Mouse (Mus musculus) brown adipose tissue, adult 24 weeks (tissue): ENCODE results near the gene Fam193a. TPM values are rescaled to one million over a fixed set of nuclear protein-coding genes. Genes with fewer than 3 reads are reported as not detected.

Source experiments
- H3K27ac ChIP-seq: fragments of 200-500 bp; replicated peaks from 2 replicates; pipeline ENCODE4 v1.5.1; 2012; ENCODE audit warnings: low read depth, mild to moderate bottlenecking, low read length
- H3K4me1 ChIP-seq: fragments of 200-500 bp; 2 replicates; pipeline ENCODE4 v1.6.1; 2012; ENCODE audit warnings: low read length, mixed read lengths; ENCODE audit not compliant: control insufficient read depth, insufficient read depth, insufficient read length
- H3K4me3 ChIP-seq: fragments of 200-500 bp; 2 replicates; pipeline ENCODE4 v1.5.1; 2012; ENCODE audit warnings: low read depth, mild to moderate bottlenecking, low read length, moderate library complexity; ENCODE audit not compliant: insufficient read depth
- polyA plus RNA-seq: library from polyadenylated mRNA; stranded (reverse); fragments of >200 nt; gene quantifications from 2 replicates; pipeline ENCODE4 v1.2.4, GENCODE M21; 2012; ENCODE audit not compliant: missing spikeins, insufficient read depth, insufficient read length

Fam193a gene
- polyA plus RNA-seq = 7.2 and 9.1 TPM in 2 replicates

GRCm38 (mm10) chr5:34369341-34370021, at the start of gene Fam193a:
Gene Fam193a (plus strand): TSS chr5:34369933.
- Histone ChIP-seq H3K4me1 (peaks cover 11% of the 10 kb centered on the region; the same call in 1 of the 2 replicates), H3K4me3 (peak within 1 kb of the TSS; percentile 82)

GRCm38 (mm10) chr5:34321236-34321635, 48.5 kb upstream of the Fam193a start:
- H3K4me3 ChIP-seq = no peak overlapping the region
- no peaks in the 10 kb centered on the region; the same call in 1 of the 2 replicates for H3K4me1 ChIP-seq
- H3K27ac ChIP-seq = no peak overlapping the region

More at GRCm38 (mm10) chr5:34369341-34370021, at the start of gene Fam193a:
- H3K27ac ChIP-seq = peak within 1 kb of the TSS; percentile 96

GRCm38 (mm10) chr5:34325286-34325685, 44.4 kb upstream of the Fam193a start:
- H3K4me1 ChIP-seq = no peaks in the 10 kb centered on the region; the same call in 1 of the 2 replicates
- no peak overlapping the region for H3K4me3 ChIP-seq
- no peak overlapping the region for H3K27ac ChIP-seq

GRCm38 (mm10) chr5:34326249-34326691, 43.5 kb upstream of the Fam193a start:
- no peaks in the 10 kb centered on the region; the same call in 1 of the 2 replicates for H3K4me1 ChIP-seq
- H3K4me3 ChIP-seq = no peak overlapping the region
- no peak overlapping the region for H3K27ac ChIP-seq

GRCm38 (mm10) chr5:34326875-34327576, 42.7 kb upstream of the Fam193a start:
- no peak overlapping the region for H3K27ac ChIP-seq
- H3K4me1 ChIP-seq = no peaks in the 10 kb centered on the region; the same call in 1 of the 2 replicates
- H3K4me3 ChIP-seq = peak overlapping the region; percentile 45

GRCm38 (mm10) chr5:34330136-34330535, 39.6 kb upstream of the Fam193a start:
- Histone ChIP-seq H3K4me1 (no peaks in the 10 kb centered on the region; the same call in 1 of the 2 replicates), H3K27ac (no peak overlapping the region), H3K4me3 (no peak overlapping the region)

GRCm38 (mm10) chr5:34334081-34334480, 35.7 kb upstream of the Fam193a start:
- H3K4me1 ChIP-seq = peaks cover 5% of the 10 kb centered on the region
- H3K27ac ChIP-seq = no peak overlapping the region
- H3K4me3 ChIP-seq = no peak overlapping the region

GRCm38 (mm10) chr5:34335539-34336096, 34.1 kb upstream of the Fam193a start:
- peaks cover 8% of the 10 kb centered on the region for H3K4me1 ChIP-seq

GRCm38 (mm10) chr5:34336097-34336774, 33.5 kb upstream of the Fam193a start, which contains the start of gene Rnf4:
Gene Rnf4 (plus strand): TSS chr5:34336289.
- peak within 1 kb of the TSS; percentile 95 for H3K4me3 ChIP-seq
- peak within 1 kb of the TSS; percentile 98 for H3K27ac ChIP-seq
- peaks cover 8% of the 10 kb centered on the region for H3K4me1 ChIP-seq

More at GRCm38 (mm10) chr5:34335539-34336096, 34.1 kb upstream of the Fam193a start:
- Histone ChIP-seq H3K27ac (peak overlapping the region; percentile 98), H3K4me3 (peak overlapping the region; percentile 85)

GRCm38 (mm10) chr5:34336775-34337450, 32.8 kb upstream of the Fam193a start:
- Histone ChIP-seq H3K4me3 (peak overlapping the region; percentile 95), H3K4me1 (peaks cover 10% of the 10 kb centered on the region), H3K27ac (peak overlapping the region; percentile 97)

GRCm38 (mm10) chr5:34340246-34340645, 29.5 kb upstream of the Fam193a start:
- H3K4me3 ChIP-seq = no peak overlapping the region
- H3K4me1 ChIP-seq = peaks cover 10% of the 10 kb centered on the region
- H3K27ac ChIP-seq = no peak overlapping the region

GRCm38 (mm10) chr5:34352084-34352631, 17.6 kb upstream of the Fam193a start:
- Histone ChIP-seq H3K4me3 (no peak overlapping the region), H3K27ac (no peak overlapping the region), H3K4me1 (no peaks in the 10 kb centered on the region)

GRCm38 (mm10) chr5:34360261-34360660, 9.5 kb upstream of the Fam193a start:
- Histone ChIP-seq H3K4me1 (no peaks in the 10 kb centered on the region), H3K27ac (no peak overlapping the region), H3K4me3 (no peak overlapping the region)

GRCm38 (mm10) chr5:34363115-34363514, 6.6 kb upstream of the Fam193a start:
- Histone ChIP-seq H3K4me1 (no peaks in the 10 kb centered on the region), H3K27ac (no peak overlapping the region), H3K4me3 (no peak overlapping the region)
